Mouse (Mus musculus) spleen, adult 2 months (tissue): Measurements from ENCODE around the gene Gm37240.

ENCODE experiments used
- CTCF ChIP-seq: fragments of 200-500 bp; IDR thresholded peaks from 2 replicates; pipeline ENCODE4 v1.5.1; 2011; ENCODE audit warnings: mild to moderate bottlenecking, inconsistent platforms; ENCODE audit not compliant: insufficient read depth, insufficient read length, insufficient replicate concordance; ENCODE audit errors: extremely low read depth
- POLR2A ChIP-seq: fragments of 200-500 bp; IDR thresholded peaks from 2 replicates; pipeline ENCODE4 v1.6.1; 2011; ENCODE audit warnings: low read depth, low read length, inconsistent platforms

DNA sequence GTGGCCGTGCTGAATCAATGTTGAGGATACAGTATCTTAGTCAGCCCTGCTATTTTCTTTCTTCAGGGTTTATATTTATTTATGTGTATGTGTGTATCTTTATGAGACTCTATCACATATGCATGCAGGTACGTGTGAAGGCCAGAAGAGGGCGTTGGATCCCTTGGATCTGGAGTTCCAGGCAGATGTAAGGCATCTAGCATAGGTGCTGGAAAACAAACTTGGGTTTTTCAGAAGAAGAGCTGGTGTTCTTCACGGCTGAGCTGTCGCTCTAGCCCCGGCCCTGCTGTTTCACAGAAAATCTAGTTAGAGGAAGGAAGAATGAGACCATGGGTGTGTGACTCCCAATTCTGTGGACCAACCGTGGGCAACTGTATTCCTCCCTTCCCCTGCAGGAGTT lies 1229.3 kb downstream of the Gm37240 start:
- TF ChIP-seq POLR2A, result no peak
- no peak; the same call in 1 of the 2 replicates for TF ChIP-seq CTCF
